Mouse (Mus musculus) CH12.LX (cell line): Measurements from ENCODE around the gene Ppara.

Source experiments
- CHD1 ChIP-seq: IDR thresholded peaks from 2 replicates; pipeline ENCODE4 v1.6.1; 2012; ENCODE audit warnings: low read depth, low read length, improper control_type of control experiment, inconsistent platforms
- CHD2 ChIP-seq: IDR thresholded peaks from 2 replicates; pipeline ENCODE4 v1.6.1; 2011; ENCODE audit warnings: low read length, improper control_type of control experiment
- CTCF ChIP-seq, 2 experiments: IDR thresholded peaks in 1 of 2; conservative IDR thresholded peaks in 1 of 2; 2 replicates each; pipeline ENCODE4 v1.5.1; 2011 to 2012; ENCODE audit warnings: low read depth in 2 of 2, low read length in 2 of 2, improper control_type of control experiment in 1 of 2, inconsistent platforms in 1 of 2, mild to moderate bottlenecking in 1 of 2, moderate library complexity in 1 of 2
- E2F4 ChIP-seq: IDR thresholded peaks from 2 replicates; pipeline ENCODE4 v1.6.1; 2011; ENCODE audit warnings: low read depth, low read length, improper control_type of control experiment; ENCODE audit not compliant: insufficient replicate concordance
- EP300 ChIP-seq: IDR thresholded peaks from 2 replicates; pipeline ENCODE4 v1.6.1; 2011; ENCODE audit warnings: low read length, improper control_type of control experiment
- MAX ChIP-seq: IDR thresholded peaks from 2 replicates; pipeline ENCODE4 v1.6.1; 2011; ENCODE audit warnings: low read length, improper control_type of control experiment
- MEF2A ChIP-seq: IDR thresholded peaks from 2 replicates; pipeline ENCODE4 v1.6.1; 2014; ENCODE audit warnings: low read depth, mild to moderate bottlenecking, inconsistent platforms, low read length, improper control_type of control experiment, borderline replicate concordance
- NELFE ChIP-seq: IDR thresholded peaks from 2 replicates; pipeline ENCODE4 v1.6.1; 2011; ENCODE audit warnings: low read depth, low read length, improper control_type of control experiment
- POLR2AphosphoS2 ChIP-seq: IDR thresholded peaks from 2 replicates; pipeline ENCODE4 v1.6.1; 2011; ENCODE audit warnings: low read depth, low read length, improper control_type of control experiment
- SMC3 ChIP-seq: IDR thresholded peaks from 2 replicates; pipeline ENCODE4 v1.6.1; 2011; ENCODE audit warnings: low read depth, low read length, improper control_type of control experiment
- ZKSCAN1 ChIP-seq: IDR thresholded peaks from 2 replicates; pipeline ENCODE4 v1.6.1; 2012; ENCODE audit warnings: low read depth, inconsistent platforms, low read length, improper control_type of control experiment, borderline replicate concordance
- ZMIZ1 ChIP-seq: IDR thresholded peaks from 2 replicates; pipeline ENCODE4 v1.6.1; 2012; ENCODE audit warnings: low read depth, mild to moderate bottlenecking, inconsistent platforms, low read length, improper control_type of control experiment
- ZNF384 ChIP-seq: IDR thresholded peaks from 2 replicates; pipeline ENCODE4 v1.6.1; 2012; ENCODE audit warnings: low read depth, low read length, improper control_type of control experiment, inconsistent platforms

GRCm38 (mm10) chr15:85735836-85736190 is 1.0 kb downstream of the Ppara start:
- TF ChIP-seq NELFE (no peak), CHD1 (no peak), POLR2AphosphoS2 (no peak), MAX (no peak), ZKSCAN1 (no peak), ZNF384 (no peak), CTCF (conservative IDR thresholded peaks at IDR 0.05 in 1 of 2, IDR thresholded peaks at IDR 0.05 in 1 of 2; ENCODE audit: low read depth in 2 of 2, low read length in 2 of 2) (no peak), ZMIZ1 (no peak), CHD2 (no peak), EP300 (no peak), E2F4 (no peak), SMC3 (no peak), MEF2A (no peak)
